ENCODE assay signal across 8 mouse cellular contexts in the genomic region with DNA sequence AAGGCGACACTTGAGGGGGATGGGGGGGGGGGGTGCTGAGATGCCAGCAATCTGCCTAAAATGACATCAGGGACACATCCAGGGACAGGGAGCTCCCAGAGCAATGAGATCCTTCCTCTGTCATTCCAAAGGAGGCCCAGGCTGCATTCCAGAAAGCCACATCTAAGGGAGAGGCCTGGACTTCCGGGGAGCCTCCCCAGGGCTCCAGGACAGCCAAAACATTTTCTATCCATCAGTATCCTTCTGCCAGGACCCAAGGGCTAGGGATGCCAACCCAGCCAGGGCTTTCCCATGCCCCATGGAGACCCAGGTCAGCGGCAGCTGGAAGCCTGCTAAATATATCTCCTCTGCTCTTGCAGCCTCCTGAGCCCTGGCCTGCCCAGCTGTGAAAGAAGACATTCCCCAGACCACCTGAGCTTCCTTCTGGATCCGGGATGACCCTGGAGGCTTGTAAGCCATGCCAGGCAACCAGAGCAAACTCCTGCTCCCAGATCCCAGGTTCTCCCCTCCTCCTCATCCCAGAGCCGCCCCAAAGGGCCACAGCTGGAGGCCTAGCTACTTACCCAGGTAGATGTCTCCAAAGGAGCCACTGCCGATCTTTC. TPM values are rescaled to one million over a fixed set of nuclear protein-coding genes. Genes with fewer than 3 reads are reported as not detected.
DNase-seq lines count a peak whose midpoint lies in the region; ATAC-seq and TF ChIP-seq lines count a peak whose summit lies in the region.

No protein-coding gene starts in this region.

- peak overlapping the region; percentile 88 for H3K4me2 ChIP-seq in heart, embryonic 12.5 days
- peak overlapping the region; percentile 92; the same call in 1 of the 2 replicates for H3K4me2 ChIP-seq in heart, postnatal 0 days (ENCODE audit: low read depth, low read length)

- H3K9ac ChIP-seq in heart, embryonic 12.5 days = peak overlapping the region; percentile 92
- no peak overlapping the region for H3K9ac ChIP-seq in heart, postnatal 0 days (replicated peaks; ENCODE audit: low read depth, low read length)

- peak overlapping the region; percentile 92 for H3K27ac ChIP-seq in heart, embryonic 12.5 days (ENCODE audit: poor library complexity, severe bottlenecking)
- H3K27ac ChIP-seq in heart, postnatal 0 days (ENCODE audit: low read depth) = peak overlapping the region; percentile 49
- H3K27ac ChIP-seq in midbrain, embryonic 10.5 days (replicated peaks) = no peak overlapping the region

- H3K36me3 ChIP-seq in heart, embryonic 12.5 days = peaks cover 48% of the 10 kb centered on the region
- H3K36me3 ChIP-seq in heart, postnatal 0 days (replicated peaks; ENCODE audit: control insufficient read depth, insufficient read depth, low read length) = peaks cover 26% of the 10 kb centered on the region
- H3K36me3 ChIP-seq in midbrain, embryonic 10.5 days = peaks cover 64% of the 10 kb centered on the region

- H3K4me1 ChIP-seq in heart, embryonic 12.5 days (replicated peaks) = peaks cover 89% of the 10 kb centered on the region
- peaks cover 79% of the 10 kb centered on the region for H3K4me1 ChIP-seq in heart, postnatal 0 days (ENCODE audit: control insufficient read depth, insufficient read depth)
- peaks cover 89% of the 10 kb centered on the region for H3K4me1 ChIP-seq in midbrain, embryonic 10.5 days

- no peak for DNase-seq in heart, postnatal 4 days
- peak; percentile 87 for DNase-seq in MN1 (ENCODE audit: low spot score)
- no peak for DNase-seq in heart, postnatal 0 days (ENCODE audit: low spot score)
- no peak for DNase-seq in midbrain, embryonic 10.5 days (ENCODE audit: low spot score)
- no peak for DNase-seq in cerebellum, postnatal 10 days
- DNase-seq in right cerebral cortex, postnatal 36 days (ENCODE audit: low spot score in 2 of 2) = no peak
- DNase-seq in right cerebral cortex, adult 18-20 months = no peak

- no peaks in the 10 kb centered on the region for H3K27me3 ChIP-seq in heart, embryonic 12.5 days (replicated peaks)
- no peaks in the 10 kb centered on the region for H3K27me3 ChIP-seq in heart, postnatal 0 days (ENCODE audit: control insufficient read depth, insufficient read depth, low read length)
- H3K27me3 ChIP-seq in midbrain, embryonic 10.5 days (ENCODE audit: low read depth, poor library complexity, severe bottlenecking) = peaks cover 2% of the 10 kb centered on the region; the same call in 1 of the 2 replicates

- TF ChIP-seq EP300 in heart, postnatal 0 days (IDR thresholded peaks at IDR 0.05; ENCODE audit: low read depth) = no peak

- TF ChIP-seq CTCF in heart, postnatal 0 days (IDR thresholded peaks at IDR 0.05; ENCODE audit: low read depth) = no peak

- WGBS in heart, embryonic 12.5 days = 49% methylated on average over 6 of the region's 6 CpGs
- 45% methylated on average over 6 of the region's 6 CpGs for whole genome bisulfite sequencing in heart, postnatal 0 days
- 90% methylated on average over 6 of the region's 6 CpGs for WGBS in midbrain, embryonic 10.5 days

- ATAC-seq in heart, embryonic 12.5 days (ENCODE audit: insufficient number of reproducible peaks, low FRiP score) = no peak
- no peak for ATAC-seq in heart, postnatal 0 days (ENCODE audit: insufficient read depth, low read depth)

- H3K4me3 ChIP-seq in heart, embryonic 12.5 days = no peak overlapping the region
- no peak overlapping the region for H3K4me3 ChIP-seq in heart, postnatal 0 days (ENCODE audit: low read depth, low read length)
- peak overlapping the region; percentile 91; the same call in 1 of the 2 replicates for H3K4me3 ChIP-seq in midbrain, embryonic 10.5 days

- H3K9me3 ChIP-seq in heart, embryonic 12.5 days (replicated peaks) = 0 out of 2 replicates have a peak, but pooled peaks cover 4% of the 10 kb centered on the region
- H3K9me3 ChIP-seq in heart, postnatal 0 days (replicated peaks; ENCODE audit: control insufficient read depth, low read length) = no peaks in the 10 kb centered on the region
- H3K9me3 ChIP-seq in midbrain, embryonic 10.5 days (replicated peaks) = peaks cover 8% of the 10 kb centered on the region; the same call in 1 of the 2 replicates

RNA-seq across cellular contexts. Expression of a gene that starts 17.1 kb away (rescaled TPM):
- polyA plus RNA-seq in heart, embryonic 12.5 days (2016; fragmentation: Nextera tagmentation; extraction: Ambion mirVana) = 103 and 111 TPM in 2 replicates
- 100 to 1,000 TPM in 1 of 2 experiments, 10 to 100 TPM in 1; 99.6 to 108 TPM for total RNA-seq in heart, postnatal 4 days (2021)
- 167 and 193 TPM in 2 replicates for total RNA-seq in heart, postnatal 0 days (2014; rRNA removed; ENCODE audit: low replicate concordance)
- 55.5 and 61.5 TPM in 2 replicates for polyA plus RNA-seq in heart, postnatal 0 days (2015; fragmentation: Nextera tagmentation; extraction: Ambion mirVana)
- 128 and 162 TPM in 2 replicates for polyA plus RNA-seq in midbrain, embryonic 10.5 days (2016; fragmentation: Nextera tagmentation; extraction: Ambion mirVana)

RNA-seq across cellular contexts. Expression of a gene that starts 34.9 kb away (rescaled TPM):
- polyA plus RNA-seq in heart, embryonic 12.5 days (2016; fragmentation: Nextera tagmentation; extraction: Ambion mirVana) = 77.2 and 82.3 TPM in 2 replicates
- 10 to 100 TPM; 68.1 to 73.4 TPM for total RNA-seq in heart, postnatal 4 days (2021)
- 70.6 and 111 TPM in 2 replicates for total RNA-seq in heart, postnatal 0 days (2014; rRNA removed; ENCODE audit: low replicate concordance)
- polyA plus RNA-seq in heart, postnatal 0 days (2015; fragmentation: Nextera tagmentation; extraction: Ambion mirVana) = 31.8 and 32.7 TPM in 2 replicates
- polyA plus RNA-seq in midbrain, embryonic 10.5 days (2016; fragmentation: Nextera tagmentation; extraction: Ambion mirVana) = 56.3 and 58.7 TPM in 2 replicates
